Mouse (Mus musculus): ENCODE data around the gene Sf3b4. TPM values are rescaled to one million over a fixed set of nuclear protein-coding genes. Genes with fewer than 3 reads are reported as not detected.

Gene Sf3b4
- polyA plus RNA-seq, 1 experiment from 2014 or later, result 184 TPM

- H3K9me3 ChIP-seq (ENCODE audit: control insufficient read depth, low read length), result no peaks in the 10 kb centered on the region
- 87% methylated on average over 5 of the region's 5 CpGs for WGBS
- H3K4me3 ChIP-seq (ENCODE audit: low read depth, low read length), result no peak overlapping the region
- peaks cover 74% of the 10 kb centered on the region for H3K36me3 ChIP-seq (ENCODE audit: control insufficient read depth, insufficient read depth, low read length)
- DNase-seq (ENCODE audit: low spot score) (peak; percentile 4), ATAC-seq (replicated peaks; ENCODE audit: low FRiP score, low TSS enrichment, low read depth) (no peak)
- H3K4me2 ChIP-seq (ENCODE audit: low read length), result no peak overlapping the region
- no peak overlapping the region for H3K27ac ChIP-seq (ENCODE audit: low read depth)
- H3K4me1 ChIP-seq (replicated peaks; ENCODE audit: control insufficient read depth, insufficient read depth, low read length), result no peaks in the 10 kb centered on the region
- no peaks in the 10 kb centered on the region for H3K27me3 ChIP-seq (replicated peaks; ENCODE audit: control insufficient read depth, insufficient read depth, low read length)
- H3K9ac ChIP-seq (ENCODE audit: low read length), result no peak overlapping the region
Measured at GRCm38 (mm10) chr3:96152611-96153010, 19.5 kb upstream of the Sf3b4 start.

DNA sequence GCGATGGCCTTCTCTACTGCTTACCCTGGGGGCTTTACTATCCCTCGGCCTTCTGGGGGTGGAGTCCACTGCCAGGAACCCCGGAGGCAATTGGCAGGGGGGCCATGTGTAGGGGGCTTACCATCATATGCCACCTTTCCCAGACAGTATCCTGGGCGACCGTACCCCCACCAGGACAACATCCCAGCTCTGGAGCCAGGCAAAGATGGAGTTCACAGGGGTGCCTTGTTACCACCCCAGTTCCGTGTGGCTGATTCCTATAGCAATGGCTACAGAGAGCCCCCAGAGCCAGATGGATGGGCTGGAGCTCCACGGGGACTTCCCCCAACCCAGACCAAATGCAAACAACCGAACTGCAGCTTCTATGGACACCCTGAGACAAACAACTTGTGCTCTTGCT is 16.6 kb upstream of the Sf3b4 start:
- 83% methylated on average over 8 of the region's 8 CpGs for WGBS
- ATAC-seq (replicated peaks; ENCODE audit: low FRiP score, low TSS enrichment, low read depth), result no peak

GRCm38 (mm10) chr3:96159820-96160219 is 12.3 kb upstream of the Sf3b4 start:
- Histone ChIP-seq H3K27ac (ENCODE audit: low read depth) (peak overlapping the region; percentile 87), H3K27me3 (replicated peaks; ENCODE audit: control insufficient read depth, insufficient read depth, low read length) (no peaks in the 10 kb centered on the region), H3K4me3 (ENCODE audit: low read depth, low read length) (no peak overlapping the region), H3K9ac (ENCODE audit: low read length) (no peak overlapping the region), H3K36me3 (ENCODE audit: control insufficient read depth, insufficient read depth, low read length) (peaks cover 26% of the 10 kb centered on the region), H3K4me1 (replicated peaks; ENCODE audit: control insufficient read depth, insufficient read depth, low read length) (peaks cover 23% of the 10 kb centered on the region), H3K9me3 (ENCODE audit: control insufficient read depth, low read length) (no peaks in the 10 kb centered on the region), H3K4me2 (ENCODE audit: low read length) (peak overlapping the region; percentile 96)
- WGBS, result 65% methylated on average over 4 of the region's 4 CpGs
- ATAC-seq (replicated peaks; ENCODE audit: low FRiP score, low TSS enrichment, low read depth) (no peak), DNase-seq (ENCODE audit: low spot score) (no peak)

More for the DNA sequence above, 16.6 kb upstream of the Sf3b4 start:
- no peak overlapping the region for H3K9ac ChIP-seq (ENCODE audit: low read length)
- no peaks in the 10 kb centered on the region for H3K9me3 ChIP-seq (ENCODE audit: control insufficient read depth, low read length)
- DNase-seq (ENCODE audit: low spot score), result peak; percentile 32
- no peaks in the 10 kb centered on the region for H3K27me3 ChIP-seq (replicated peaks; ENCODE audit: control insufficient read depth, insufficient read depth, low read length)
- H3K36me3 ChIP-seq (ENCODE audit: control insufficient read depth, insufficient read depth, low read length), result peaks cover 68% of the 10 kb centered on the region
- no peak overlapping the region for H3K4me3 ChIP-seq (ENCODE audit: low read depth, low read length)
- peaks cover 8% of the 10 kb centered on the region for H3K4me1 ChIP-seq (replicated peaks; ENCODE audit: control insufficient read depth, insufficient read depth, low read length)
- H3K27ac ChIP-seq (ENCODE audit: low read depth), result no peak overlapping the region
- H3K4me2 ChIP-seq (ENCODE audit: low read length), result no peak overlapping the region

DNA sequence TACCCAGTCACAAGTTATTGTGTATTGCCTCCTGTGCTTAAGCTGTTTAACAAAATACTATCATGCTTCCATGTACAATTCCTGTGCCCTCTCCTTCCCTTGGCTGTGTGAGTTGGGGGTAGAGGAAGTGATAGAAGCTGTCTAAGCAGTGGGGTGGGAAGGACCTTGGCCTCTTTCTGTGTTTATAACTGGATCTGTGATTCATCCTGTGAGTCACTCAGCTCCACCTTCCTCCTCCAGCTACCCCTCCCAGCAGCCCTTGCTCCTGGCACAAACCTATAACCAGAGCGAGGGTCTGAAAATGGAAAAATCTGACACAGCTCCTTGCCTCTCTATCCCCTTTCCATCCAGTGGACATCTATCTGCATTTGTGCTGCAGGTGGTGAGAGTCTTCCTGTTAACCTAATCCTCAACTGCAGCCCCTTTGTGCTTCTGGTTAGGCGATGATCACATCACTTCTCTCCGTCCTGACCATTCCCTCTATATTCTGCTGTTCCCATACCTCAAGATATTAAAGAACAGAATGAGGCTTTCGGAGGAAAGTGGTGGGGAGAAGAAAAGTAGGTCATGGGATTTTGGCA is 11.8 kb upstream of the Sf3b4 start:
- peak overlapping the region; percentile 96 for H3K4me2 ChIP-seq (ENCODE audit: low read length)
- H3K9ac ChIP-seq (ENCODE audit: low read length), result peak overlapping the region; percentile 0
- peaks cover 25% of the 10 kb centered on the region for H3K36me3 ChIP-seq (ENCODE audit: control insufficient read depth, insufficient read depth, low read length)
- H3K4me3 ChIP-seq (ENCODE audit: low read depth, low read length), result 0 out of 2 replicates have a peak overlapping the region, but pooled peaks have one; percentile 65
- H3K27ac ChIP-seq (ENCODE audit: low read depth), result peak overlapping the region; percentile 87
- no peaks in the 10 kb centered on the region for H3K9me3 ChIP-seq (ENCODE audit: control insufficient read depth, low read length)
- 36% methylated on average over 4 of the region's 4 CpGs for WGBS
- H3K4me1 ChIP-seq (replicated peaks; ENCODE audit: control insufficient read depth, insufficient read depth, low read length), result peaks cover 23% of the 10 kb centered on the region
- peak; percentile 61 for ATAC-seq (replicated peaks; ENCODE audit: low FRiP score, low TSS enrichment, low read depth)
- no peaks in the 10 kb centered on the region for H3K27me3 ChIP-seq (replicated peaks; ENCODE audit: control insufficient read depth, insufficient read depth, low read length)
- peak; percentile 63 for DNase-seq (ENCODE audit: low spot score)

- Histone ChIP-seq H3K4me3 (ENCODE audit: low read depth, low read length) (peak overlapping the region; percentile 65), H3K27me3 (replicated peaks; ENCODE audit: control insufficient read depth, insufficient read depth, low read length) (no peaks in the 10 kb centered on the region), H3K4me2 (ENCODE audit: low read length) (peak overlapping the region; percentile 96), H3K9me3 (ENCODE audit: control insufficient read depth, low read length) (no peaks in the 10 kb centered on the region), H3K36me3 (ENCODE audit: control insufficient read depth, insufficient read depth, low read length) (peaks cover 18% of the 10 kb centered on the region; the same call in 1 of the 2 replicates), H3K4me1 (replicated peaks; ENCODE audit: control insufficient read depth, insufficient read depth, low read length) (peaks cover 23% of the 10 kb centered on the region), H3K9ac (ENCODE audit: low read length) (peak overlapping the region; percentile 65), H3K27ac (ENCODE audit: low read depth) (peak overlapping the region; percentile 87)
- WGBS, result 2% methylated on average over 12 of the region's 12 CpGs
- ATAC-seq (replicated peaks; ENCODE audit: low FRiP score, low TSS enrichment, low read depth) (peak; percentile 68), DNase-seq (ENCODE audit: low spot score) (peak; percentile 79)
Measured at GRCm38 (mm10) chr3:96160803-96161516, 11.2 kb upstream of the Sf3b4 start.

DNA sequence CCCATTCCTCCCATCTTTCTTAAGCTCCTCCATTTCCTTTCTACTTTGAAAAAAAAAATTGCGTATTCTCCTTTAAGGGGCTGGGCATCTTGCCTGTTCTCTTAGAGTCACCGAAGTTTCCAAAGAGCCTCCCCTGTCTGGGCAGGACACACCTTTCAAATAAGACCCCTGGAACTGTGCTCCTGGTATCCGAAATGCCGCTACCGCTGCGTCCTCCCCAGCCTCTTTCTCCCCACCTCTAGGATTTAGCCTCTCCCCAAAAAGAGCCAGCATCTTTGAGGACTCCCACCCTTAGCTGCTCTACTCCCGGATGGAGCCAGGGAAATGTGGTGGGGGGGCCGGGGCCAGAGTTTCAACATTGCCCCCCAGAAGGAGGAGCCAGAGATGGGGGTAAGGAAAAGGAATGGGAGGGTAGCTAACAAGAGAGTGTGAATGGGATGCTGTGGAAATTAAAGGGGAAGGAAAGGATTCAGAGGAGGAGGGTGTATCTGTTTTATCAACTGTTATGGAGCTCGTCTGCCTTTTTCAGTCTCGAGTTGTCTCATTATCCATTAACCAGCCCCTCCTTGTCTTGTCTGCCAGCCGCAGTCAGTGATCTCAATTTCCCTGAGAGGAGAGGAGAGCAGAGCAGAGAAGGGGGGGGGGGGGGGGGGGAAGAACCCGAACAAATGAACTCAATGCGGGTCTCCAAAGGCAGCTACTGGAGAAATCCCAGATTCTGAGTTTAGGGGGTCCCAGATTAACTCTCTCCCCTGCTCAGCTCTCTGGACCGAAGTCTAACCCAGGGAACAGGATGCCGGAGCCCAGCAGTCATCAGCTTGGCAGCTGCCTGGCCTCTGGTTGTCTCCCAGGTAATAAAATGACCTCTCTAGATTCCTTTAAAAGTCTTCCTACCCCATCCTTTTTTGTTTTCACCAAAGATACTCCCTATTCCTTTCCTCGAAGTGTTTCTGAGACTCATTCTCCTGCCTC is 10.0 kb upstream of the Sf3b4 start, which contains the start of gene Mtmr11:
Gene Mtmr11, plus strand, starts transcription at position 136 of the 972 bp plus-strand sequence.
- Histone ChIP-seq H3K27ac (ENCODE audit: low read depth) (peak within 1 kb of the TSS; percentile 87), H3K4me1 (replicated peaks; ENCODE audit: control insufficient read depth, insufficient read depth, low read length) (peaks cover 23% of the 10 kb centered on the region), H3K27me3 (replicated peaks; ENCODE audit: control insufficient read depth, insufficient read depth, low read length) (no peaks in the 10 kb centered on the region), H3K4me2 (ENCODE audit: low read length) (peak within 1 kb of the TSS; percentile 96), H3K4me3 (ENCODE audit: low read depth, low read length) (peak within 1 kb of the TSS; percentile 65), H3K9me3 (ENCODE audit: control insufficient read depth, low read length) (no peaks in the 10 kb centered on the region), H3K36me3 (ENCODE audit: control insufficient read depth, insufficient read depth, low read length) (peaks cover 8% of the 10 kb centered on the region; the same call in 1 of the 2 replicates), H3K9ac (ENCODE audit: low read length) (peak within 1 kb of the TSS; percentile 65)
- 3% methylated on average over 16 of the region's 16 CpGs for WGBS
- peak; percentile 82 for DNase-seq (ENCODE audit: low spot score)
- ATAC-seq (replicated peaks; ENCODE audit: low FRiP score, low TSS enrichment, low read depth), result peak; percentile 14; the same call in 1 of the 2 replicates

DNA sequence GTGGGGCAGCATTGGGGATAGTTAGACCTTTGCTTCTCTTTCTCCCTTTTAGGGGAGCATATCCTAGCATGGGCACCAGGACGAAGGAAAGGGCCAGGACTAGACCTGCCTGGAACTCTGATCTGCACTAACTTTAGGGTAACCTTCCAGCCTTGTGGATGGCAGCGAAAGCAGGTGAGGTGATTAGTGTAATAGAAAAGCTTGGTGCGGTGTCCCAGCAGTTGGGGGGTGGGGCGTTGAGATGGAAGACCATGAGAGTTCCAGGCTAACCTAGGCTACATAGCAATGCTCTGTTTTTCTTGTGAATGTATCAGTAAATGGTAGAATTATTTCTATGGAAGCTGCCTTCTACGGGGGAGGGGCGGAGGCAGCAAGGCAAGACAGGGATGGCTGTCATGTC is 9.1 kb upstream of the Sf3b4 start:
- Histone ChIP-seq H3K4me1 (replicated peaks; ENCODE audit: control insufficient read depth, insufficient read depth, low read length) (peaks cover 23% of the 10 kb centered on the region), H3K27me3 (replicated peaks; ENCODE audit: control insufficient read depth, insufficient read depth, low read length) (no peaks in the 10 kb centered on the region), H3K9me3 (ENCODE audit: control insufficient read depth, low read length) (no peaks in the 10 kb centered on the region), H3K4me2 (ENCODE audit: low read length) (peak overlapping the region; percentile 96), H3K9ac (ENCODE audit: low read length) (peak overlapping the region; percentile 65; the same call in 1 of the 2 replicates), H3K27ac (ENCODE audit: low read depth) (0 out of 2 replicates have a peak overlapping the region, but pooled peaks have one; percentile 87), H3K4me3 (ENCODE audit: low read depth, low read length) (peak overlapping the region; percentile 65), H3K36me3 (ENCODE audit: control insufficient read depth, insufficient read depth, low read length) (peaks cover 10% of the 10 kb centered on the region; the same call in 1 of the 2 replicates)
- DNase-seq (ENCODE audit: low spot score) (no peak), ATAC-seq (replicated peaks; ENCODE audit: low FRiP score, low TSS enrichment, low read depth) (no peak)
- WGBS, result 85% methylated on average over 6 of the region's 6 CpGs

All from intestine, embryonic 14.5 days (tissue).